Mouse (Mus musculus) Patski (cell line): Measurements from ENCODE around the gene Nfasc. TPM values are rescaled to one million over a fixed set of nuclear protein-coding genes. Genes with fewer than 3 reads are reported as not detected.

Experiments used
- ATAC-seq: fragments of 100-300 bp; one replicate; pipeline ENCODE4 v1.8.0; 2021
- CTCF ChIA-PET: fragments of 350-600 bp; sonication (Branson Sonifier 250); formaldehyde crosslinking; loops from one replicate; lab custom pipeline; 2022; ENCODE audit warnings: inconsistent platforms; lab: Charles Lee
- POLR2A ChIA-PET: fragments of 350-600 bp; sonication (Branson Sonifier 250); formaldehyde crosslinking; loops from one replicate; lab custom pipeline; 2022; ENCODE audit warnings: antibody characterized with exemption, inconsistent platforms; lab: Charles Lee
- DNase-seq: peaks from one replicate; pipeline ENCODE4 v3.0.0-alpha.2; 2011; ENCODE audit warnings: low read depth, low spot score
- H3K27me3 ChIP-seq: fragments of 371-371 bp; one replicate; pipeline ENCODE4 v1.5.1; 2021
- CTCF ChIP-seq: fragments of 100-300 bp; IDR thresholded peaks from one replicate; pipeline ENCODE4 v1.5.1; 2021
- in situ Hi-C: fragments of 300-500 bp; cut with MboI; formaldehyde crosslinking; loops from 3 replicates; pipeline ENCODE4 v1.11.1; 2018; ENCODE audit warnings: low pct_unique_long_range_greater_than_20kb, mixed read lengths
- polyA plus RNA-seq: library from polyadenylated mRNA; unstranded; gene quantifications from one replicate; pipeline ENCODE4 v1.2.3, GENCODE M21; 2021

Nfasc gene
- polyA plus RNA-seq, 1 experiment from 2014 or later: not detected

- TF ChIP-seq CTCF: no peak
- in situ Hi-C loops: no loop called here
- peaks cover 17% of the 10 kb centered on the region for H3K27me3 ChIP-seq
- ATAC-seq: no peak
- ChIA-PET CTCF (no interaction called here), POLR2A (interaction anchor here (0.7 kb wide), 1 partner anchor 27 kb away, joined by 6 read pairs; no protein-coding TSS in a partner anchor)
- DNase-seq: no peak
These were observed 172.1 kb downstream of the Nfasc start for GRCm38 (mm10) chr1:132569516-132569915.

GRCm38 (mm10) chr1:132567336-132568125 is 174.1 kb downstream of the Nfasc start:
- peaks cover 8% of the 10 kb centered on the region for H3K27me3 ChIP-seq

DNA sequence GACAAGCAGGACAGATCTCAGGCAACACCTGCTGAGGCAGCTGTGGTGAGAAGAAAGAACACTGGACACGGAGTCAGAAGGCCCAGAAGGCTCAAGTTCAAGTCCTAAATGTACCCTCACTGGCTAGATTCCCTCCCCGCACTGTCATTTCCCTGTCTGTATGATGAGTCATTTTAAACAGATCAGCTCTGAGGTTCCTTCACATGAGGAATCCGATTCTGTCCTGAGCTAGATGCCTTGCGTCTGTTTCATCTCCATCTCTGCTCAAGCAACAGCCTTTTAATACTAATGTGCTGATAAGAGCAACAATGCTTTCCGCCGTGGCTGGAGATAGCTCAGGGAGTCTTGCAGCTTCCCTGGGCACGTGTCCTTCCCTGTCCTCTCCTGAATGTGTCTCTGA is 175.8 kb downstream of the Nfasc start:
- H3K27me3 ChIP-seq: peaks cover 4% of the 10 kb centered on the region
- TF ChIP-seq CTCF: no peak
- ChIA-PET CTCF (no interaction called here), POLR2A (no interaction called here)
- ATAC-seq: no peak
- in situ Hi-C loops: no loop called here
- DNase-seq: no peak

More at GRCm38 (mm10) chr1:132567336-132568125, 174.1 kb downstream of the Nfasc start:
- ChIA-PET POLR2A (no interaction called here), CTCF (no interaction called here)
- ATAC-seq (no peak), DNase-seq (no peak)
- TF ChIP-seq CTCF: no peak
- in situ Hi-C loops: no loop called here

GRCm38 (mm10) chr1:132564946-132565345 is 176.7 kb downstream of the Nfasc start:
- in situ Hi-C loops: no loop called here
- CTCF ChIA-PET: no interaction called here
- ATAC-seq (no peak), DNase-seq (no peak)
- no peaks in the 10 kb centered on the region for H3K27me3 ChIP-seq
- no peak for TF ChIP-seq CTCF
- POLR2A ChIA-PET: no interaction called here

DNA sequence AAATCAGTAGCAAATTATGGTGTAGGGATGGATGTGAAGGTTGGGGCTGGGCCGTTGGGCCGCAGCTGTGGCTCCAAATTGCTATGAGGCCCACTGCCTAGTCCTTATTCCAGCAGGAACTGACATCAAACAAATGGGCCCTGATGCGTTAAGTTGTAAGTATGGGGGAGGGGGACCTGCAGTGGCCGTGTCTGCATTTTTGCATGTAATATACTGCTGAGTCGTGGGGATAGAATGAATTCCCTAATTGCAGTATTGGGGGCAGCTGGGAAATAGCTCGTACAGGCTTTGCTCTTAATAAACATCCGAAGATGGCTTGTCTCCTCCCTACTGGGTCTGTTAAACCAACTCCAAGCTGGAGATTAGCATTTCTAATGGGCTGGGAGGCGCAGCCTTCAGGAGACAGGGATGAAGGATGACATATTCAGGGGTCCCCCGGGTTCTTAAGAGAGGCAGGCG is 179.2 kb downstream of the Nfasc start:
- TF ChIP-seq CTCF: no peak
- no peak for ATAC-seq
- ChIA-PET POLR2A (no interaction called here), CTCF (no interaction called here)
- DNase-seq: no peak
- no peaks in the 10 kb centered on the region for H3K27me3 ChIP-seq
- in situ Hi-C loops: no loop called here

- ChIA-PET POLR2A (no interaction called here), CTCF (no interaction called here)
- DNase-seq: no peak
- no peaks in the 10 kb centered on the region for H3K27me3 ChIP-seq
- no peak for TF ChIP-seq CTCF
- ATAC-seq: no peak
- in situ Hi-C loops: no loop called here
These were observed 180.5 kb downstream of the Nfasc start for GRCm38 (mm10) chr1:132560907-132561700.

DNA sequence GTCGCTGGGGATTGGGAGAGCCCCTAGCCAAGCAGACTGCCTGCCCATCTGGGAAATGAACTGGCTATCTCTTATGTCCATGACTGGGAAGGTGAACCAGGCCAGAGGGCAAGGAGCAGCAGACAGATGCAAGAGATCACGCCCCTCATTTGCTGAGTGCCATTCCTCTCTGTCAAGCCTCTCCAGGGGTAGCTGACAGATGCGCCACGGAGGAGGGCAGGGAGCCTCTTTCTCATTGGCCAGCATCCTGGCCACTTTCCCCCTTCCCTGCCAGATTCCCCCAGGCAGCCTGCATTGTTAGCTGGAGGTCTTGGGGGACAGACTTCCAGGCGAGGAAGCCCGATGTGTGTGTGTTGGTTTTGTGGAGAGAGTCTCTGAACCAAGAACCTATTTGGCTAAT is 182.6 kb downstream of the Nfasc start:
- no peaks in the 10 kb centered on the region for H3K27me3 ChIP-seq
- DNase-seq: no peak
- no peak for ATAC-seq
- ChIA-PET POLR2A (no interaction called here), CTCF (interaction anchor here (1.5 to 1.7 kb wide), 2 partner anchors 33 to 36 kb away, joined by 3 to 8 read pairs; no protein-coding TSS in a partner anchor)
- in situ Hi-C loops: no loop called here
- no peak for TF ChIP-seq CTCF

GRCm38 (mm10) chr1:132557901-132558631 is 183.5 kb downstream of the Nfasc start:
- in situ Hi-C loops: no loop called here
- POLR2A ChIA-PET: interaction anchor here (0.7 to 1.1 kb wide), 2 partner anchors 32 to 517 kb away, joined by 3 to 5 read pairs; no protein-coding TSS in a partner anchor
- CTCF ChIA-PET: interaction anchor here (1.7 kb wide), 1 partner anchor 32 kb away, joined by 8 read pairs; no protein-coding TSS in a partner anchor
- ATAC-seq: peak; percentile 44
- DNase-seq: peak; percentile 37
- no peaks in the 10 kb centered on the region for H3K27me3 ChIP-seq
- TF ChIP-seq CTCF: no peak

GRCm38 (mm10) chr1:132543789-132544188 is 197.8 kb downstream of the Nfasc start:
- no peak for DNase-seq
- ATAC-seq: no peak
- no peak for TF ChIP-seq CTCF
- ChIA-PET CTCF (no interaction called here), POLR2A (no interaction called here)
- in situ Hi-C loops: no loop called here
- H3K27me3 ChIP-seq: peaks cover 25% of the 10 kb centered on the region

DNA sequence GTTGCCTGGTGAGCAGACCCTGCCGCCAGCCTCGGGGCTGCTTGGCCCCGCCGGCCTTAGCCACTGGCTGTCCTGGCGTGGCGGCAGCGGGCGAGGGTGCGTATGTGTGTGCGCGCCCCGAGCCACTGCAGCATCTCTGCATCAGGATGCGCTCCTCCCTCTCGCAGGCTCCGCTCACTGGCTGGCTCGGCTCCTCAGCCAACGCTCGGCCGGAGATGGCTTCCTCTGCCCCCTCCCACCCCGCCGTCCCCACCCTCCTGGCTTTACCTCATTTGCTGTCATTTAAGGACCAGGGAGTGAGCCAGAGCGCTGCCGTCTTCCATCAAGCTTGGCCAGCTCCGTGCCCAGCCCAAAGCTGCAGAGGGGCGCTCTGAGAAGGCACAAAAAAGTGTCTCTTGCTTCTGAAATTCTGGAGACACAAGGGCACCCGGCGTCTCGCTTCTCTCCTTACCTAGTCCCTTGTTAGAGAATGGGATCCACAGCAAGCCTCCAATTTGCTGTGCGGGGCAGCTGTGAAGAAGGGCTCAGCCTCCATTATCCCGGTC is 198.8 kb downstream of the Nfasc start, which contains the start of gene Cntn2:
Gene Cntn2 (minus strand): TSS at position 495 of the 545 bp plus-strand sequence.
- peaks cover 19% of the 10 kb centered on the region for H3K27me3 ChIP-seq
- TF ChIP-seq CTCF: no peak
- in situ Hi-C loops: no loop called here
- ChIA-PET CTCF (no interaction called here), POLR2A (no interaction called here)
- DNase-seq (no peak), ATAC-seq (no peak)
